Mouse (Mus musculus) cerebellum, postnatal 14 days (tissue): ENCODE data around the gene Zfp639.

Source experiments
- DNase-seq, 2 experiments: peaks; one replicate each; pipeline ENCODE4 v3.0.0; 2021; ENCODE audit warnings: mixed read lengths in 2 of 2

The Zfp639 gene

DNA sequence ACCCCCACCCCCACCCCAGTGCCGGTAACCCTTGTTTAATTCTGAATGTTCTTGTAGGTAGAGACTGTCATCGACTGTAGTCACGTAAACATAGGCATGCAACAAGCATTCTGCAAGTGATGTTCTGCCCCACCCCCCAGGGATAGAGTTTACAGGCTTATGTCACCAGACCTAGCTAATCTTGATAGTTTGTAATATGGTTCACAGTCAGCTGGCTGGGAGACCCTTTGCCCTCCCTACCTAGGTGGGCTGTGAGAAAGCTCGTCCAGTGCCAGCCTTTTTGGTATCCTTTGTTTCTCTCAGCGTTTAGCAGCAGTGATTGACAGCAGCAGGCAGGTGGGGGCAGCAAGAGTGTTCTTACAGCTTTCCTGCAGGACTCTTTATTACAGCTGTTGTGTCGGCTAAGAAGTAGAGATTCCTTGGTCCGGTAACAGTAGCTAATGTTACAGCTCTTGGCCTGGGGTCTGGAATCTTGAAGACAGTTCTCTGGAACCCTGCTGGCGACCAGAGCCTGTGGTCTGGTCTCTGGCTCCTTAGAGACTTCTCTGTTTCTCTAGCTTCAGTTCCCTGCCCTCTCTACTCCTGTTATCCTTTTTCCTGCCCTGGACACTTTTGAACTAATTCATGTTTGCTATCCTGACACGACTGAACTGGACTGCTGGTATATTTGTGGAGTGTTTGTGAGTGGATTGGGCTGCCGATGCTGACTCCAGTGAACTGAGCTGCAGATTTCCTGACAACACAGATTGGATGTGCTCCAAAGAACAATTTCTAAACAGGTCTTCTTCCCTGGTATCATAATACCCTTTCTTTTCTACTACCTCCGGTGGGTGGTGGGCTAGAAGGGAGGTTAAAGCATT, 3.5 kb upstream of the Zfp639 start:
- DNase-seq = no peak

DNA sequence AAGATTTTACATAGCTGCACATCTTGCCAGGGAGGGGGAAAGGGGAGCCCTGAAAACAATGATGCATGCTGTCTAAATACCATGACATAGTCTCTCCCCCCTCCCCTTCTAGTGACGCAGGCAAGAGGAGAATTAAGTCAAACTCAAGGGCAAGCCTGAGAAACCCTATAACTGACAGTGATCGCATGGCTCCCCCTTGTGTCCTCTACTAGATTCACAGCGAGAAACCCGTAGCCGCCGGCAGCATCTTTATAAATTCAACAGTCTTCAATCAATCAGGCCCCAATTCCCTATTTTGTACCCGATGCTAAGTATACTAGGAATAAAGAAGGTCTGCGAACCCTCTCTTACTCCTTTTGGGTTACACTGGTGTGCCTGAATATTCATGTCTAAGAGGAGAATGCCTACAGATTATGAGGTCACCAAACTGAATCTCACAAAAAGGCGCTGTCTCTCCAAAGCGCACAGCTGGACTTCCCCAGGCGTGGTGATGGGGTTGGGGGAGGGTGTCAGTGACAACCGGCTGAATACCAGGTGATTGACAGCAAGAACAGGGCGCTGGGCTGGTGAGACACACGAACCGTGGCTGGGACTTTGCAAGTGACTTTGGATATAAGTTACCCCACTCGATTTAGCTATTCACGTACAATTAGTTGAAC, 1.3 kb upstream of the Zfp639 start:
- peak; percentile 78 for DNase-seq

DNA sequence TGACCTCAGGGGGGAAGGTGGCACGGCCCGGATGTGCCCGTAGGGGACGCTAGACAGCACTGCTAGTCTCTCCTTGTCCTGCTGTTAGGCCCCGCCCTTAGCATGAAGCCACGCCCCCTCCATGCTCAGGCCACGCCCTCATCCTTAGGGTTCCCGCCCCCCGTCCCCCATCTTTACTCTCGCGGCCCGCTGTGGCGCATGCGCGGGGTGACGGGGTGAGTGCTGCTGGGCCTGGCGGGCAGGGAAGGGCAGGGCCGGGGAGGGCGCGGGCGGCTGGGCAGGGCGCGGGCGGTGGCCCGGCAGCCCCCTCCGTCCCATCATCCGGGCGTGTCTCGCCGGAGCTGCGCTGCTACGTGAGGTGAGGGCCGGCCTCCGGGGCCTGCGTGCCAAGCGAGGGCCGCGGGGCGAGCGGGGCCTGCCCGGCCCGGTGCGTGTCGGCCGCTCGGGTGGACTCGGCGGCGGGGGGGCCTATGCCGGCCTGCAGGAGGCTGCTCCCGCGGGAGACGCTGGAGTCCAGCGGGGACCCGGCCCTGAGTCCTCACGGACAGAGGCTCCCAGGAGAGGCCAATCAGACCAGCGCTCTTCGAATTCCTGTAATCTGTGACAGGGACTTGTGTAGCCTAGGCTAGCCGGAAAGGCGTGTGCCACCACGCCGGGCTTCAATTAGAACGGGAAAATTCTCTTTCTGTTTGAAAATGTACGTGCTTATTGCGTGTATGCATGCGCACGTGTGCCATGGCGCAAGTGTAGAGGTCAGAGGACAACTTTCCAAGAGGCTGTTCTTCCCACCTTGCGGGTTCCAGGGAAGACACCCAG, 524 bp downstream of the Zfp639 start:
- DNase-seq = peak; percentile 95 to 98

DNA sequence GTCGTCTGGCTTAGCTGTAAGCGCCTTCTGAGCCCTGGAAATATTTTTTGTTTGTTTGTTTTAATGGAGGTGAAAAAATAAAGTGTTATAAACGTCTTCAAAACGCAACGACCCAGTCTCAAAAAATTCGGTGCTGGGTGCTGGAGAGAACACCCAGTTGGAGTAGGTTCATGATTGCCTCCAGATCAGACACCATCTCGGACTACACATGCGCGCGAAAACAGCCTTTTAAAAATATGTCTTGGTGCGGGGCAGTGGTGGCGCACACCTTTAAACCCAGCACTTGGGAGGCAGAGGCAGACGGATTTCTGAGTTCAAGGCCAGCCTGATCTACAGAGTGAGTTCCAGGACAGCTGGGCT, 1.1 kb downstream of the Zfp639 start:
- peak; percentile 33 to 49 for DNase-seq

DNA sequence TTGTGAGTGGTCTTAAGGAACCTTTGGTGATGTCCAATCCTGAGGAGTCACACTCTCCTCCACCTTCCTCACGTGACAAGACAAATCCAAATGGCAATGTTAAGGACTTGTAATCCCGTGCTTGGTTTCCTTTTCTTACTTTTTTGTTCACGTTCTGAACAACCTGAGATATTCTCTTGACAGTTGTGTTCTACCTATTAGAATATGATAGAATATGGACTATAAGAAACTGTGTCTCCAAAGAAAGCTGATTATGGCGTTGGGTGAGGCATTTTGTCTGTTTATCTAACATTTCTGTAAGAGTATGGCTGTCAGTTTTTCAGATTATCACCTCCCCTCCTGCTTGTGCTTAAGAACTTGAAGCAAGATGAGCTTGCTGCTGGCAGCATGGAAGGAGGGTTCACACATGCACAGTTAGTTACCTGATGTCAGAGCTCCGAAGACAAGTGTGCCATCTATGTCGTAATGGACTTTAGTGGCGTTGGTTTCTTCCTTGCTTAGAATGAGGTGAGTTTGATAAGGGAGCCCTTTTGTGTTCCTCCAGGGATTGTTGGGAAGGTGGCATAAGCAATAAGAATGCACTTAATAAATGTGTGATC, 2.7 kb downstream of the Zfp639 start:
- no peak for DNase-seq

DNA sequence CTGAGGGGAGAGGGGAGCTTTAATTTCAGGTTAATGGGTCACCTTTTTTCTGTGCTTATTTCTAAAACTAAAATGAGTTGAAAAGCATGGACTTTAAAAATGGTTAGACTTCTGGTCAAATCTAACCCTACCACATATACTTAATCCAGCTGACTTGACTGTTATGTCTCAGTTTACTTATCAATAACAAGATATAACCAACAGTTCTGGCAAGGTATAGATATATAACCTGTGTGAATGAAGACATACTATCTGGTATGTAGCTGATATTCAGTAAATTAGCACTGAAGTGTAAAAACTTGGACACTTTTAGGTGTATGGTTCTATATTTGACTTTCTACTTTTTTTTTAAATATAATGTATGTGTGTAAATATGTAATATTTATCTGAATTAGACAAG, 3.5 kb downstream of the Zfp639 start:
- no peak for DNase-seq

DNA sequence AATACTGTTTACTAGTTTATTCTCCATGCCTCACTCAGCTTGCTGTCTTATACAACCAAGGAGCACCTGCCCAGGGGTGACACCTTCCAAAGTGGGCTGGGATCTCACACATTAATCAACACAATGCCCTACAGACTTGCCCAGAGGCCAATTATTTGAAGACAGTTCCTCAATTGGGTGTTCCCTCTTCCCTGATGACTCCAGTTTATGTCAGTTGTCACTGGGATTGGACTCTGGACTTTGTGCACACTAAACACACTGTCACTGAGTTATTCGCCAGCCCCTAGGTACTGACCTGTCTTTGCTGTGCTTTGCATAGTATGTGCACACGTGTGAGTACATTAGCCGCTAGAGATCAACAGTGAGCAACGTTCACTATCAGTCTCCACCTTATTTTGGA, 17.1 kb downstream of the Zfp639 start:
- no peak for DNase-seq

DNA sequence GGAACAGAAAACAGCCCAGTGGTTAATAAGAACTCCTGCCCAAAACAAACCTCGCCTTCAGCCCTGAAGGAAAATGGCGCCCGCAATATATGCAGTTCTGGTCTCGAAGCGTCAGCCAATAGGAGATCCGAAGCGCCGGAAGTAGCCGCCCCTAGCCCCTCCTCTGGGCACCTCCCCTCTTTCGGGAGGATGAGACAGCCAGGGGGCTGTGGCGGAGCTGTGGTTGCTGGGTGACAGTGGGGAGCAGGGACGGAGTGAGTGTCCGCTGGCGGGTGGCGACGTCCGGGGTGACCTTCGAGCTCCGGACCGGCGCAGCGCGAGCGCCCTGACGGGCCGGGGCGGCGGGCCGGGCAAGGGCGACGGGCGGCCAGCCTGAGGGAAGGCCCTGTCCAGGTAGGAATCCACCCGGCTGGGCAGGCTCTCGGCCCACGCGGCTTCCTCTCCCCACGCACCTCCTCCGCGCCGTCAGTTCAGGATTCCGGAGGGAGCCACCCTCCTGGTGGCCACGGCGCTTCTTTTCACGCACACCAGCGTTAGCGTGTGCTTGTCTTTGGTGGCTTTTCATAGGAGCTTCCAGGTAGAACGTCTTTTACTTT, 19.3 kb downstream of the Zfp639 start, which contains the start of gene Mfn1:
Gene Mfn1, plus strand, starts transcription at position 163 of the 596 bp plus-strand sequence.
- peak; percentile 90 to 91 for DNase-seq

DNA sequence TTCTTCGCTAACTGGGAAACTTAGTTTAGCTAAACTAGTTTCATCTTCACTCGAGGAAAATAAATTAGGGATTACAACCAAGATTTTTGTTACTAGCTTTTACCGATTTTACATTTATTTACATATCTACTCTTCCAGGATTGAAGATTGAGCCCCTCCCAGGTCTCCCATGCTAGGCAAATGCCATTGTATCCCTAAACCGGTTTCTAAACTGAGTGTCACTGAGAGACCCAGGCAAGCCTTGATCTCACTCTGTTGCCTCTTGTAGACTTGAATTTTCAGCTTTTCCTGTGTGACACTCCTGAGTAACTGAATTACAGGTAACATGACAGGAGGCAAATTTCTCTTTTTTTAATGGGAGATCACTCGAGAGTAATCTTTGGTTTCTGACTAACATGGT, 20.0 kb downstream of the Zfp639 start:
- no peak for DNase-seq

DNA sequence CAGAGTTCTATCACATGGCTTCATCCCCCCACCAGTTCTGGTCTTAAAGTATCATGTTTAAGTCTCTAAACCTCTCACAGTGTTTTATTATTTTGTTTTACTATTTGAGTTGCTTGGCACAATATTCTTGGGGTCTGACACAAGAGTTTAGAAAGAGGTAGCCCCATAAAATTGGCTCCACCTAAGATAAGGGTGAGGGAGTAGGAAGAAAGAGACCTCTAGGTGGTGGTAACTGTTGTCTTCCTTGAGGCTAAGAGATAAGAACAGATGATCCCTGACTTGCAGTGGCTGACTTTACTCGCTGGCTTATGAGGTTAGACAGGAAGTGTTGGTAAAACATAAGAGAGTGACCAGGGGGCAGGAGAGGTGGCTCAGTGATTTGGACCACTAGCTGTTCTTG, 25.6 kb downstream of the Zfp639 start:
- DNase-seq = no peak

DNA sequence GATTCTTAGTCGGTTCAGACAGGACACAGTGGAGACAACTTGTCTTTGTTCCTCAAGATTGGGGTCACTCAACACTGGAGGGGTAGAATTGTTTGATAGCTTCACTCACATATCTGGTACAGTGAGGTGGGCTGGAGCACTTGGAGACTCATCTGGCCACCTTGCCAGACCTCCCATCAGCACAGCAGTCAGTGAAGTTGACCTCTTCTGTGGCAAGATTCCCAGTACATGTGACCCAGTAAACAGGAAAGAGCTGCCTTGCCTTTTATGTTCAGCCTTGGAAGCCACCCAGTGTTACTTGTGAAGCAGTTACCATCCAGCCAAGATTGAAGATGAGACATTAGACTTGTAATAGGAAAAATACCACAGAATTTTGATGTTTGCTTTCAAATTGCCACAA, 27.5 kb downstream of the Zfp639 start:
- DNase-seq = peak; percentile 26 to 34

DNA sequence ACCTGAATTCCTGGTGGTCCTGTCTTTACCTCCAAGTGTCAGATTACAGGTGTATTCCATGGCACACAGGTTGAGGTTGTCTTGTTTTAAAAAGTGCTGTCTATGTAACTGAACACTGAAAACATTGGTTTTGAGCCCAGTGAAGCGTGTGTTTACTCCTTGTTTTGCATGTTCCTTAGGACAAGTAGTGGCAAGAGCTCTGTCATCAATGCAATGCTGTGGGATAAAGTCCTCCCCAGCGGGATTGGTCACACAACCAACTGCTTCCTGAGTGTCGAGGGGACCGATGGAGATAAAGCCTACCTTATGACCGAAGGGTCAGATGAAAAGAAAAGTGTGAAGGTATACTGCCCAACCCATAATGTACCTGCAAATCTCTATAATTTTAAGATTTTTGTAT, 28.0 kb downstream of the Zfp639 start:
- no peak for DNase-seq

DNA sequence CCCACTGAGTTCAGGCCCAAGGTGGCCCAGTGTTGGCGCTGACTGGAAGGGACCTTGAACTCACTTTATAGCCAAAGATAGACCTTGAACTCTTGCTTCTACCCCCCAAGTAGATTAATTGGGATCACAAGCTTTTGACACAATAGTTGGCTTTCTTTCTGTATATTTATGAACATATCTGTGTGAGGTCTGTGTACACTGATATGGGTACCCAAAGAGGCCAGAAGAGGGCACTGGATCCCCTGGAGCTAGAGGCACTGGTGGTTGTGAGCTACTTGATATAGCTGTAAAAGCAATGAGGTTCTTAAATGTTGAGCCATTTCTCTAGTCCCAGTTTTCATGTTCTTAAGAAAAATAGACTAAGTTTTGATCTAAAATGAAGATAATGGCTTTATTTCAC, 43.0 kb downstream of the Zfp639 start:
- no peak for DNase-seq

DNA sequence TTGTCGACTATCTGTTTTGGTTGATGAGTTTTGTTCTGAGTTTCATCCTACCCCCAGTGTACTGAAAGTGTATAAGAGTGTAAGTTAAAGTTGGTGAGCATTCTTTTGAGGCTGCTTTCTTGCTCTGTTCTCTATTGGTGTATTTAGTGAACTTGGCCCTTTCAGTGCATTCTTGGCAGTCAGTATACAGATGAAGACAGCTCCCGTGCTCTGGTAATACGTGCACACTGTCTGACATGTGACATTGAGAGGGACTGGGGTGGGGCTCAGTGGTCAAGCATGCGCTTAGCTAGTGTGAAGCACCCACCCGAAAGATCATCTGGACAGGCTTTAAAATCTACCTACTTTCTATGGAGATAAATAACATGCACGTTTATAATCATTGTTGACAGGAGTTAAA, 53.3 kb downstream of the Zfp639 start:
- no peak for DNase-seq
